Mouse (Mus musculus) left cerebral cortex, adult 2 months (tissue): ENCODE data around the gene Emilin3. TPM values are rescaled to one million over a fixed set of nuclear protein-coding genes. Genes with fewer than 3 reads are reported as not detected.
A peak's percentile ranks its signal among the peaks of the same experiment; 100 is the strongest.

Source experiments
- DNase-seq, 2 experiments: peaks; one replicate each; pipeline ENCODE4 v3.0.0; 2021 to 2022; ENCODE audit warnings: low spot score in 2 of 2, mixed read lengths in 1 of 2; ENCODE audit errors: extremely low spot score in 1 of 2
- H3K27ac ChIP-seq: fragments of 200-600 bp; 2 replicates; pipeline ENCODE4 v1.8.1; 2022
- H3K4me3 ChIP-seq: fragments of 200-600 bp; 2 replicates; pipeline ENCODE4 v1.8.1; 2022
- CTCF ChIP-seq: fragments of 200-600 bp; IDR thresholded peaks from 2 replicates; pipeline ENCODE4 v1.8.1; 2022; ENCODE audit warnings: antibody characterized with exemption, mild to moderate bottlenecking, moderate library complexity
- intact Hi-C: fragments of 180-260 bp; cut with DNase I; formaldehyde crosslinking; loops from one replicate; pipeline ENCODE4 v1.15.1; 2025
- total RNA-seq, 2 experiments: library from RNA; stranded (reverse); gene quantifications; 2 replicates each; pipeline ENCODE4 v1.2.3; 2021

Emilin3 gene
- total RNA-seq, 2 experiments from 2014 or later, result 0.45 to 0.49 TPM

- DNase-seq, result no peak
- TF ChIP-seq CTCF, result no peak
- no peak overlapping the region; the same call in 1 of the 2 replicates for H3K27ac ChIP-seq
- H3K4me3 ChIP-seq, result no peak overlapping the region
- intact Hi-C loops, result no loop called here
Observed at GRCm38 (mm10) chr2:160883912-160884311, 28.2 kb downstream of the Emilin3 start.

- no peak for TF ChIP-seq CTCF
- H3K27ac ChIP-seq, result no peak overlapping the region
- intact Hi-C loops, result no loop called here
- H3K4me3 ChIP-seq, result no peak overlapping the region
- DNase-seq, result no peak
Observed at GRCm38 (mm10) chr2:160882436-160882835, 29.7 kb downstream of the Emilin3 start.

GRCm38 (mm10) chr2:160881462-160882101 lies 30.5 kb downstream of the Emilin3 start:
- Histone ChIP-seq H3K27ac (no peak overlapping the region), H3K4me3 (no peak overlapping the region)
- DNase-seq, result no peak
- no peak; the same call in 1 of the 2 replicates for TF ChIP-seq CTCF
- intact Hi-C loops, result no loop called here

- intact Hi-C loops, result no loop called here
- TF ChIP-seq CTCF, result no peak
- H3K27ac ChIP-seq, result no peak within 1 kb of the TSS
Observed at GRCm38 (mm10) chr2:160880453-160881195, 31.5 kb downstream of the Emilin3 start, which contains the start of gene Lpin3. Gene Lpin3 (plus strand): TSS chr2:160880670.

GRCm38 (mm10) chr2:160876115-160876514 lies 36.0 kb downstream of the Emilin3 start:
- intact Hi-C loops, result no loop called here

More at GRCm38 (mm10) chr2:160880453-160881195, 31.5 kb downstream of the Emilin3 start, which contains the start of gene Lpin3:
- H3K4me3 ChIP-seq, result no peak within 1 kb of the TSS
- DNase-seq, result no peak

GRCm38 (mm10) chr2:160874231-160874877 lies 37.8 kb downstream of the Emilin3 start:
- DNase-seq, result no peak
- TF ChIP-seq CTCF, result no peak
- H3K4me3 ChIP-seq, result no peak overlapping the region
- peak overlapping the region; percentile 97; the same call in 1 of the 2 replicates for H3K27ac ChIP-seq
- intact Hi-C loops, result loop anchor here (5.0 kb wide), 3 partner anchors 67 to 227 kb away; partner anchors contain the start of genes Plcg1 and Top1

More at GRCm38 (mm10) chr2:160876115-160876514, 36.0 kb downstream of the Emilin3 start:
- Histone ChIP-seq H3K27ac (no peak overlapping the region), H3K4me3 (no peak overlapping the region)
- no peak for DNase-seq
- peak; percentile 47 for TF ChIP-seq CTCF

GRCm38 (mm10) chr2:160872890-160873382 lies 39.2 kb downstream of the Emilin3 start, which contains the start of gene Zhx3:
Gene Zhx3 (minus strand): TSS chr2:160872998.
- TF ChIP-seq CTCF, result no peak
- Histone ChIP-seq H3K4me3 (peak within 1 kb of the TSS; percentile 80), H3K27ac (peak within 1 kb of the TSS; percentile 97)
- DNase-seq, result peak; percentile 90 to 91
- intact Hi-C loops, result loop anchor here (2.0 to 5.0 kb wide), 4 partner anchors 66 to 226 kb away; partner anchors contain the start of genes Plcg1 and Top1

GRCm38 (mm10) chr2:160872395-160872794 lies 39.7 kb downstream of the Emilin3 start:
- Histone ChIP-seq H3K4me3 (peak overlapping the region; percentile 80), H3K27ac (peak overlapping the region; percentile 97)
- intact Hi-C loops, result loop anchor here (2.0 to 5.0 kb wide), 4 partner anchors 65 to 225 kb away; partner anchors contain the start of genes Plcg1 and Top1
- DNase-seq, result peak; percentile 72 to 75
- TF ChIP-seq CTCF, result no peak

GRCm38 (mm10) chr2:160871310-160871709 lies 40.8 kb downstream of the Emilin3 start:
- no peak for TF ChIP-seq CTCF
- intact Hi-C loops, result loop anchor here (5.0 kb wide), 3 partner anchors 64 to 224 kb away; partner anchors contain the start of genes Plcg1 and Top1
- peak overlapping the region; percentile 97 for H3K27ac ChIP-seq
- no peak for DNase-seq
- peak overlapping the region; percentile 80 for H3K4me3 ChIP-seq

GRCm38 (mm10) chr2:160869446-160869845 lies 42.7 kb downstream of the Emilin3 start:
- H3K27ac ChIP-seq, result no peak overlapping the region
- no peak for DNase-seq
- intact Hi-C loops, result no loop called here
- H3K4me3 ChIP-seq, result no peak overlapping the region
- TF ChIP-seq CTCF, result no peak

GRCm38 (mm10) chr2:160865266-160865665 lies 46.9 kb downstream of the Emilin3 start:
- intact Hi-C loops, result no loop called here
- DNase-seq, result no peak
- Histone ChIP-seq H3K27ac (no peak overlapping the region), H3K4me3 (no peak overlapping the region)
- TF ChIP-seq CTCF, result no peak
